ENCODE assay signal across 9 mouse cellular contexts in genomic region chr1:135631515-135631914, GRCm38 (mm10). TPM values are rescaled to one million over a fixed set of nuclear protein-coding genes. Genes with fewer than 3 reads are reported as not detected.
A peak's percentile ranks its signal among the peaks of the same experiment; 100 is the strongest.
DNase-seq lines count a peak whose midpoint lies in the region; ATAC-seq and TF ChIP-seq lines count a peak whose summit lies in the region.
"Had no signal": no experiment of that assay in that cellular context is flagged by ENCODE, and none has a peak within 500 bp of the region (broad histone marks: within the 10 kb centered on the region; RNA-seq: fewer than 3 reads in every experiment).

No protein-coding gene starts in this region.

- 75% methylated on average over 8 of the region's 8 CpGs for WGBS in midbrain, embryonic 16.5 days
- 81% methylated on average over 8 of the region's 8 CpGs for WGBS in midbrain, embryonic 10.5 days
- 45% methylated on average over 8 of the region's 8 CpGs for WGBS in heart, embryonic 10.5 days
- WGBS in kidney, postnatal 0 days = 43% methylated on average over 8 of the region's 8 CpGs
- 36% methylated on average over 8 of the region's 8 CpGs for WGBS in stomach, embryonic 16.5 days
- WGBS in forebrain, embryonic 13.5 days = 80% methylated on average over 8 of the region's 8 CpGs

- H3K27me3 ChIP-seq in midbrain, embryonic 16.5 days (ENCODE audit: control insufficient read depth, insufficient read depth, low read depth, low read length) = no peaks in the 10 kb centered on the region
- H3K27me3 ChIP-seq in midbrain, embryonic 10.5 days (ENCODE audit: low read depth, poor library complexity, severe bottlenecking) = no peaks in the 10 kb centered on the region
- no peaks in the 10 kb centered on the region for H3K27me3 ChIP-seq in heart, embryonic 10.5 days (ENCODE audit: insufficient read depth, poor library complexity, severe bottlenecking)
- H3K27me3 ChIP-seq in kidney, postnatal 0 days (ENCODE audit: insufficient read depth, low read length) = no peaks in the 10 kb centered on the region
- H3K27me3 ChIP-seq in stomach, embryonic 16.5 days (ENCODE audit: control insufficient read depth, insufficient read depth, low read length) = no peaks in the 10 kb centered on the region
- H3K27me3 ChIP-seq in forebrain, embryonic 13.5 days = no peaks in the 10 kb centered on the region
- H3K27me3 ChIP-seq: limb, embryonic 12.5 days had no signal

- no peak overlapping the region for H3K4me3 ChIP-seq in midbrain, embryonic 16.5 days (ENCODE audit: low read depth, low read length)
- no peak overlapping the region for H3K4me3 ChIP-seq in midbrain, embryonic 10.5 days
- no peak overlapping the region for H3K4me3 ChIP-seq in heart, embryonic 10.5 days
- H3K4me3 ChIP-seq in kidney, postnatal 0 days (replicated peaks; ENCODE audit: low read depth, low read length) = no peak overlapping the region
- no peak overlapping the region for H3K4me3 ChIP-seq in stomach, embryonic 16.5 days (replicated peaks; ENCODE audit: low read length)
- no peak overlapping the region for H3K4me3 ChIP-seq in forebrain, embryonic 13.5 days
- H3K4me3 ChIP-seq: limb, embryonic 12.5 days had no signal

- no peak overlapping the region for H3K9ac ChIP-seq in midbrain, embryonic 16.5 days (ENCODE audit: low read depth, low read length)
- H3K9ac ChIP-seq in kidney, postnatal 0 days (ENCODE audit: low read depth, low read length) = no peak overlapping the region
- H3K9ac ChIP-seq in stomach, embryonic 16.5 days (ENCODE audit: low read length) = no peak overlapping the region
- no peak overlapping the region for H3K9ac ChIP-seq in forebrain, embryonic 13.5 days
- H3K9ac ChIP-seq: limb, embryonic 12.5 days had no signal

- H3K4me2 ChIP-seq in midbrain, embryonic 16.5 days (ENCODE audit: low read length) = no peak overlapping the region
- no peak overlapping the region for H3K4me2 ChIP-seq in kidney, postnatal 0 days (ENCODE audit: low read length)
- no peak overlapping the region for H3K4me2 ChIP-seq in stomach, embryonic 16.5 days (ENCODE audit: low read depth, low read length)
- H3K4me2 ChIP-seq in forebrain, embryonic 13.5 days = no peak overlapping the region
- H3K4me2 ChIP-seq: limb, embryonic 12.5 days had no signal

- peaks cover 5% of the 10 kb centered on the region; the same call in 1 of the 2 replicates for H3K4me1 ChIP-seq in midbrain, embryonic 16.5 days (ENCODE audit: control insufficient read depth, insufficient read depth, low read length)
- H3K4me1 ChIP-seq in midbrain, embryonic 10.5 days = peaks cover 21% of the 10 kb centered on the region
- peaks cover 34% of the 10 kb centered on the region for H3K4me1 ChIP-seq in heart, embryonic 10.5 days
- peaks cover 12% of the 10 kb centered on the region; the same call in 1 of the 2 replicates for H3K4me1 ChIP-seq in kidney, postnatal 0 days (replicated peaks; ENCODE audit: insufficient read depth, low read length)
- H3K4me1 ChIP-seq in stomach, embryonic 16.5 days (ENCODE audit: control insufficient read depth, insufficient read depth, low read length) = peaks cover 7% of the 10 kb centered on the region
- H3K4me1 ChIP-seq in forebrain, embryonic 13.5 days = peaks cover 12% of the 10 kb centered on the region

- no peak for DNase-seq in midbrain, embryonic 10.5 days (ENCODE audit: low spot score)
- peak; percentile 87 for DNase-seq in adrenal gland, postnatal 14 days
- DNase-seq in heart, embryonic 10.5 days (ENCODE audit: low spot score) = peak; percentile 82
- DNase-seq in kidney, postnatal 0 days (ENCODE audit: low spot score) = peak; percentile 94

- H3K27ac ChIP-seq in midbrain, embryonic 16.5 days (ENCODE audit: low read length) = 0 out of 2 replicates have a peak overlapping the region, but pooled peaks have one; percentile 13
- H3K27ac ChIP-seq in midbrain, embryonic 10.5 days (replicated peaks) = no peak overlapping the region
- peak overlapping the region; percentile 42; the same call in 1 of the 2 replicates for H3K27ac ChIP-seq in heart, embryonic 10.5 days
- peak overlapping the region; percentile 65 for H3K27ac ChIP-seq in kidney, postnatal 0 days
- H3K27ac ChIP-seq in stomach, embryonic 16.5 days (ENCODE audit: low read length) = peak overlapping the region; percentile 53; the same call in 1 of the 2 replicates
- no peak overlapping the region for H3K27ac ChIP-seq in forebrain, embryonic 13.5 days
- H3K27ac ChIP-seq: limb, embryonic 12.5 days had no signal

- no peak for TF ChIP-seq CTCF in kidney, postnatal 0 days (IDR thresholded peaks at IDR 0.05; ENCODE audit: low read depth)

- ATAC-seq in midbrain, embryonic 16.5 days = no peak
- ATAC-seq in kidney, postnatal 0 days (replicated peaks; ENCODE audit: low FRiP score, low read depth) = peak; percentile 57; the same call in 1 of the 2 replicates
- peak; percentile 93 for ATAC-seq in megakaryocyte, adult 5-6 weeks (ENCODE audit: poor library complexity, severe bottlenecking)
- peak; percentile 73; the same call in 1 of the 2 replicates for ATAC-seq in stomach, embryonic 16.5 days (ENCODE audit: insufficient read depth, low FRiP score)
- no peak for ATAC-seq in forebrain, embryonic 13.5 days

- H3K36me3 ChIP-seq in midbrain, embryonic 16.5 days (ENCODE audit: control insufficient read depth, insufficient read depth, low read length) = no peaks in the 10 kb centered on the region
- no peaks in the 10 kb centered on the region for H3K36me3 ChIP-seq in midbrain, embryonic 10.5 days
- no peaks in the 10 kb centered on the region for H3K36me3 ChIP-seq in heart, embryonic 10.5 days
- H3K36me3 ChIP-seq in kidney, postnatal 0 days (ENCODE audit: insufficient read depth, low read length) = no peaks in the 10 kb centered on the region
- no peaks in the 10 kb centered on the region for H3K36me3 ChIP-seq in stomach, embryonic 16.5 days (ENCODE audit: control insufficient read depth, insufficient read depth, low read length)
- no peaks in the 10 kb centered on the region for H3K36me3 ChIP-seq in forebrain, embryonic 13.5 days (ENCODE audit: poor library complexity, severe bottlenecking)
- H3K36me3 ChIP-seq: limb, embryonic 12.5 days had no signal

- H3K9me3 ChIP-seq in midbrain, embryonic 16.5 days (replicated peaks; ENCODE audit: control insufficient read depth, low read length, poor library complexity, severe bottlenecking) = no peaks in the 10 kb centered on the region
- no peaks in the 10 kb centered on the region for H3K9me3 ChIP-seq in midbrain, embryonic 10.5 days (replicated peaks)
- no peaks in the 10 kb centered on the region for H3K9me3 ChIP-seq in heart, embryonic 10.5 days
- H3K9me3 ChIP-seq in kidney, postnatal 0 days (replicated peaks; ENCODE audit: low read length) = no peaks in the 10 kb centered on the region
- H3K9me3 ChIP-seq in stomach, embryonic 16.5 days (replicated peaks; ENCODE audit: control insufficient read depth, low read length) = no peaks in the 10 kb centered on the region
- H3K9me3 ChIP-seq in forebrain, embryonic 13.5 days (replicated peaks) = no peaks in the 10 kb centered on the region
- H3K9me3 ChIP-seq: limb, embryonic 12.5 days had no signal

RNA-seq across cellular contexts. Expression of gene Nav1, which starts 24.4 kb away (rescaled TPM):
- 53.9 and 57.1 TPM in 2 replicates for polyA plus RNA-seq in midbrain, embryonic 16.5 days (2015; fragmentation: Nextera tagmentation; extraction: Ambion mirVana)
- 14.5 and 16.5 TPM in 2 replicates for polyA plus RNA-seq in midbrain, embryonic 10.5 days (2016; fragmentation: Nextera tagmentation; extraction: Ambion mirVana)
- 20.6 and 24.8 TPM in 2 replicates for total RNA-seq in adrenal gland, postnatal 14 days (2021)
- polyA plus RNA-seq in heart, embryonic 10.5 days (2016; fragmentation: Nextera tagmentation; extraction: Ambion mirVana) = 26.5 and 33.0 TPM in 2 replicates
- 9.1 and 9.3 TPM in 2 replicates for polyA plus RNA-seq in kidney, postnatal 0 days (2015; fragmentation: Nextera tagmentation; extraction: Ambion mirVana)
- total RNA-seq in megakaryocyte, adult 5-6 weeks (2015) = 36.2 and 44.1 TPM in 2 replicates
- total RNA-seq in megakaryocyte, adult 5-6 weeks (2017) = 6.2 and 10.8 TPM in 2 replicates
- polyA plus RNA-seq in stomach, embryonic 16.5 days (2015; fragmentation: Nextera tagmentation; extraction: Ambion mirVana) = 11.2 and 12.9 TPM in 2 replicates
- polyA plus RNA-seq in forebrain, embryonic 13.5 days (2015; fragmentation: Nextera tagmentation; extraction: Ambion mirVana) = 30.6 and 33.3 TPM in 2 replicates

Comparison
In these comparisons a context has a peak if more than half of its experiments do, and no peak if none do; other contexts are left out.
1. H3K27ac ChIP-seq: peak in midbrain, embryonic 16.5 days (single experiment), heart, embryonic 10.5 days (single experiment), kidney, postnatal 0 days (single experiment) and stomach, embryonic 16.5 days (single experiment); none in midbrain, embryonic 10.5 days (single experiment) and forebrain, embryonic 13.5 days (single experiment).
2. ATAC-seq: peak in kidney, postnatal 0 days (single experiment), megakaryocyte, adult 5-6 weeks (single experiment) and stomach, embryonic 16.5 days (single experiment); none in midbrain, embryonic 16.5 days (single experiment) and forebrain, embryonic 13.5 days (single experiment).